Mouse (Mus musculus): ENCODE measurements at regions not wholly inside any gene's neighbourhood (a gene's known extent, or its start where the extent isn't known, plus 50 kb on each side); places are given as distances from the start of the nearest gene placed in this dataset.

GRCm38 (mm10) chr6:143475296-143475695 lies 308.3 kb downstream of the Etnk1 start:
- Histone ChIP-seq H3K4me2 (ENCODE audit: insufficient read depth, low read depth, poor library complexity, severe bottlenecking) (no peak overlapping the region), H3K79me2 (replicated peaks; ENCODE audit: control insufficient read depth, extremely low read depth, insufficient read depth, poor library complexity, severe bottlenecking) (no peaks in the 10 kb centered on the region), H3K4me1 (ENCODE audit: control insufficient read depth in 1 of 2, insufficient read depth in 2 of 2) (no peaks in the 10 kb centered on the region), H3K36me3 (replicated peaks in 1 of 2; ENCODE audit: control insufficient read depth in 1 of 2, insufficient read depth in 1 of 2, low read length in 1 of 2) (no peaks in the 10 kb centered on the region), H3K4me3 (replicated peaks in 1 of 3; ENCODE audit: low read depth in 2 of 3, low read length in 2 of 3, poor library complexity in 1 of 3) (no peak overlapping the region), H3K9ac (ENCODE audit: insufficient read depth, low read depth) (no peak overlapping the region), H3K27me3 (replicated peaks) (no peaks in the 10 kb centered on the region), H3K9me3 (replicated peaks; ENCODE audit: low read length) (no peaks in the 10 kb centered on the region), H3K27ac (ENCODE audit: insufficient read depth, low read depth) (no peak overlapping the region)
- dilution Hi-C loops (cut with MboI; ENCODE audit: extremely low pct_ligation_motif_present, extremely low pct_unique_long_range_greater_than_20kb, low sequenced_read_pairs): no loop called here
- TF ChIP-seq MXI1 (IDR thresholded peaks at IDR 0.05; ENCODE audit: low read depth, low read length): no peak
- no peak for TF ChIP-seq NELFE (IDR thresholded peaks at IDR 0.05; ENCODE audit: low read depth, low read length)
- TF ChIP-seq ZKSCAN1 (IDR thresholded peaks at IDR 0.05; ENCODE audit: borderline replicate concordance, low read depth, low read length): no peak
- no peak for TF ChIP-seq GABPA (IDR thresholded peaks at IDR 0.05; ENCODE audit: insufficient replicate concordance, low read depth, low read length)
- no peak for TF ChIP-seq ETS1 (conservative IDR thresholded peaks at IDR 0.05; ENCODE audit: low read depth, low read length)
- no peak for TF ChIP-seq MAZ (IDR thresholded peaks at IDR 0.05; ENCODE audit: low read depth, low read length)
- no peak for TF ChIP-seq IRF4 (IDR thresholded peaks at IDR 0.05; ENCODE audit: low read depth, low read length)
- TF ChIP-seq KAT2A (IDR thresholded peaks at IDR 0.05; ENCODE audit: insufficient replicate concordance, low read length): no peak
- TF ChIP-seq USF2 (conservative IDR thresholded peaks at IDR 0.05; ENCODE audit: low read depth, low read length): no peak
- TF ChIP-seq ZNF384 (IDR thresholded peaks at IDR 0.05; ENCODE audit: low read depth, low read length): no peak
- no peak for TF ChIP-seq SMC3 (IDR thresholded peaks at IDR 0.05; ENCODE audit: low read depth, low read length)
- no peak for TF ChIP-seq PAX5 (IDR thresholded peaks at IDR 0.05; ENCODE audit: low read length)
- TF ChIP-seq MAFK (IDR thresholded peaks at IDR 0.05; ENCODE audit: insufficient replicate concordance, low read length): no peak
- no peak for TF ChIP-seq TBP (conservative IDR thresholded peaks at IDR 0.05; ENCODE audit: low read depth, low read length)
- TF ChIP-seq MEF2A (IDR thresholded peaks at IDR 0.05; ENCODE audit: borderline replicate concordance, low read depth, low read length): no peak
- no peak for TF ChIP-seq EP300 (IDR thresholded peaks at IDR 0.05; ENCODE audit: low read length)
- no peak for TF ChIP-seq SIN3A (IDR thresholded peaks at IDR 0.05; ENCODE audit: low read length)
- TF ChIP-seq CTCF (conservative IDR thresholded peaks at IDR 0.05 in 1 of 2, IDR thresholded peaks at IDR 0.05 in 1 of 2; ENCODE audit: low read depth in 2 of 2, low read length in 2 of 2): no peak
- TF ChIP-seq POLR2AphosphoS2 (IDR thresholded peaks at IDR 0.05; ENCODE audit: low read depth, low read length): no peak
- TF ChIP-seq JUND (conservative IDR thresholded peaks at IDR 0.05; ENCODE audit: low read depth, low read length): no peak
- in situ Hi-C loops (cut with MboI; ENCODE audit: low pct_ligation_motif_present, low pct_unique_long_range_greater_than_20kb, low sequenced_read_pairs): no loop called here
- DNase-seq (ENCODE audit: extremely low read depth): no peak

GRCm38 (mm10) chr6:143477396-143477795 lies 310.4 kb downstream of the Etnk1 start:
- no peaks in the 10 kb centered on the region for H3K36me3 ChIP-seq (replicated peaks in 1 of 2; ENCODE audit: control insufficient read depth in 1 of 2, insufficient read depth in 1 of 2, low read length in 1 of 2)
- no peak for DNase-seq (ENCODE audit: extremely low read depth)
- in situ Hi-C loops (cut with MboI; ENCODE audit: low pct_ligation_motif_present, low pct_unique_long_range_greater_than_20kb, low sequenced_read_pairs): no loop called here
- no peaks in the 10 kb centered on the region for H3K4me1 ChIP-seq (ENCODE audit: control insufficient read depth in 1 of 2, insufficient read depth in 2 of 2)
- no peak overlapping the region for H3K4me2 ChIP-seq (ENCODE audit: insufficient read depth, low read depth, poor library complexity, severe bottlenecking)
- H3K4me3 ChIP-seq (replicated peaks in 1 of 3; ENCODE audit: low read depth in 2 of 3, low read length in 2 of 3, poor library complexity in 1 of 3): no peak overlapping the region
- dilution Hi-C loops (cut with MboI; ENCODE audit: extremely low pct_ligation_motif_present, extremely low pct_unique_long_range_greater_than_20kb, low sequenced_read_pairs): no loop called here
- H3K27ac ChIP-seq (ENCODE audit: insufficient read depth, low read depth): no peak overlapping the region
- H3K9me3 ChIP-seq (replicated peaks; ENCODE audit: low read length): no peaks in the 10 kb centered on the region
- no peaks in the 10 kb centered on the region for H3K79me2 ChIP-seq (replicated peaks; ENCODE audit: control insufficient read depth, extremely low read depth, insufficient read depth, poor library complexity, severe bottlenecking)
- H3K27me3 ChIP-seq (replicated peaks): no peaks in the 10 kb centered on the region
- no peak overlapping the region for H3K9ac ChIP-seq (ENCODE audit: insufficient read depth, low read depth)
- TF ChIP-seq POLR2AphosphoS2 (IDR thresholded peaks at IDR 0.05; ENCODE audit: low read depth, low read length) (no peak), IRF4 (IDR thresholded peaks at IDR 0.05; ENCODE audit: low read depth, low read length) (no peak), USF2 (conservative IDR thresholded peaks at IDR 0.05; ENCODE audit: low read depth, low read length) (no peak), MAX (IDR thresholded peaks at IDR 0.05; ENCODE audit: low read length) (no peak), MXI1 (IDR thresholded peaks at IDR 0.05; ENCODE audit: low read depth, low read length) (no peak), SMC3 (IDR thresholded peaks at IDR 0.05; ENCODE audit: low read depth, low read length) (no peak), CHD2 (IDR thresholded peaks at IDR 0.05; ENCODE audit: low read length) (no peak), EP300 (IDR thresholded peaks at IDR 0.05; ENCODE audit: low read length) (no peak), CTCF (conservative IDR thresholded peaks at IDR 0.05 in 1 of 2, IDR thresholded peaks at IDR 0.05 in 1 of 2; ENCODE audit: low read depth in 2 of 2, low read length in 2 of 2) (no peak), PAX5 (IDR thresholded peaks at IDR 0.05; ENCODE audit: low read length) (no peak), RCOR1 (conservative IDR thresholded peaks at IDR 0.05; ENCODE audit: low read depth, low read length) (no peak), TBP (conservative IDR thresholded peaks at IDR 0.05; ENCODE audit: low read depth, low read length) (no peak), MYC (IDR thresholded peaks at IDR 0.05; ENCODE audit: low read depth, low read length) (no peak), POLR2A (IDR thresholded peaks at IDR 0.05; ENCODE audit: low read depth, low read length) (no peak), JUN (IDR thresholded peaks at IDR 0.05; ENCODE audit: insufficient read depth, low read depth, low read length) (no peak), BHLHE40 (IDR thresholded peaks at IDR 0.05; ENCODE audit: low read depth, low read length) (no peak)

Data from CH12.LX (cell line).